Mouse (Mus musculus) small intestine, adult 2 months (tissue): ENCODE measurements around the gene Olfr809.

Experiments used
- CTCF ChIP-seq: fragments of 200-500 bp; IDR thresholded peaks from 2 replicates; pipeline ENCODE4 v1.5.1; 2012; ENCODE audit warnings: low read depth, mild to moderate bottlenecking, control low read depth, inconsistent platforms, low read length, moderate library complexity, mixed read lengths; ENCODE audit not compliant: insufficient replicate concordance, insufficient read length; ENCODE audit errors: extremely low read depth
- POLR2A ChIP-seq: fragments of 200-500 bp; IDR thresholded peaks from 2 replicates; pipeline ENCODE4 v1.6.1; 2012; ENCODE audit warnings: low read depth, mild to moderate bottlenecking, control low read depth, inconsistent platforms, low read length, moderate library complexity

GRCm38 (mm10) chr10:129765182-129765581 is 9.3 kb upstream of the Olfr809 start, which contains the start of gene Olfr808:
- TF ChIP-seq CTCF, result no peak
- no peak for TF ChIP-seq POLR2A
